Mouse (Mus musculus) cerebellum, adult 2 months (tissue): Measurements from ENCODE around the gene Pcgf3.

ENCODE experiments used
- CTCF ChIP-seq: fragments of 200-500 bp; IDR thresholded peaks from 2 replicates; pipeline ENCODE4 v1.5.1; 2011; ENCODE audit warnings: low read depth, mild to moderate bottlenecking, control low read depth, low read length, moderate library complexity, borderline replicate concordance; ENCODE audit not compliant: insufficient read depth
- POLR2A ChIP-seq: fragments of 200-500 bp; IDR thresholded peaks from 2 replicates; pipeline ENCODE4 v1.6.1; 2011; ENCODE audit warnings: low read length, control low read depth, borderline replicate concordance; ENCODE audit not compliant: insufficient read depth

DNA sequence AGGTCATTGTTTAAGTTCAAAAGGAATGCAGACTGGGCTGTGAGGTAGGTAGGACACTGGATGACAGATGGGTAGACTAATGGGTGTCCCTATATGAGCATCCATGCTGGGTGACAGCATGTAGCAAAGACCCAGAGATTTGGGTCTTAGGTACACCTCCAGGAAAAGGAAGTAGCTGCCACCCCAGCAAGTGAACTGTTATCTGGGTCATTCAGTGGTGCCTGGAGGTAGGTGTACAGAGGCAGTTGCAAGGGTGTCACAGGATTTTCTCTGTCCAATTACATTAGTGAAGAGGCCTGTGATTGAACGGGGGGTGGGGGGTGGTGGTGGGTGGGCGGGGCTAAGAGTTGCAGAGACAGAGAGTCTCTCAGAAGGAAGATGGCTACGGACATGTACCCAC is 55.6 kb downstream of the Pcgf3 start:
- no peak for TF ChIP-seq CTCF
- TF ChIP-seq POLR2A, result no peak
